32 mouse cellular contexts compared by ENCODE assay signal in genomic region chr17:59805870-59806269, GRCm38 (mm10).
"Had no signal": no experiment of that assay in that cellular context is flagged by ENCODE, and none has a peak within 500 bp of the region (broad histone marks: within the 10 kb centered on the region; RNA-seq: fewer than 3 reads in every experiment).

No protein-coding gene starts in this region.

- H3K4me1 ChIP-seq: limb, embryonic 10.5 days; limb, embryonic 12.5 days; limb, embryonic 13.5 days; limb, embryonic 15.5 days; liver, embryonic 12.5 days; liver, embryonic 13.5 days; liver, embryonic 15.5 days; lung, embryonic 15.5 days; megakaryocyte, embryonic 14.5 days; midbrain, embryonic 10.5 days; midbrain, embryonic 12.5 days; midbrain, embryonic 13.5 days; midbrain, embryonic 15.5 days; neural tube, embryonic 12.5 days had no signal

- H3K9me3 ChIP-seq: limb, embryonic 10.5 days; limb, embryonic 12.5 days; limb, embryonic 13.5 days; limb, embryonic 15.5 days; liver, embryonic 12.5 days; liver, embryonic 13.5 days; liver, embryonic 15.5 days; lung, embryonic 15.5 days; megakaryocyte, embryonic 14.5 days; midbrain, embryonic 10.5 days; midbrain, embryonic 12.5 days; midbrain, embryonic 13.5 days; midbrain, embryonic 15.5 days; neural tube, embryonic 12.5 days had no signal

- DNase-seq: left cerebral cortex, postnatal 4 days; liver; liver, embryonic 13.5 days; liver, postnatal 0 days; lung, adult 18-20 months; lung, adult 2 months; lung, embryonic 14.5 days; lung, postnatal 10 days; lung, postnatal 14 days; lung, postnatal 36 days; lung, postnatal 4 days; midbrain, embryonic 14.5 days had no signal

- H3K4me2 ChIP-seq: limb, embryonic 12.5 days; limb, embryonic 13.5 days; limb, embryonic 15.5 days; liver, embryonic 11.5 days; liver, embryonic 12.5 days; liver, embryonic 13.5 days; liver, embryonic 15.5 days; lung, embryonic 14.5 days; lung, embryonic 15.5 days; midbrain, embryonic 11.5 days; midbrain, embryonic 12.5 days; midbrain, embryonic 13.5 days; midbrain, embryonic 15.5 days; neural tube, embryonic 12.5 days had no signal

- H3K9ac ChIP-seq: limb, embryonic 12.5 days; limb, embryonic 13.5 days; limb, embryonic 15.5 days; liver, embryonic 12.5 days; liver, embryonic 13.5 days; liver, embryonic 14.5 days; liver, embryonic 15.5 days; liver, postnatal 0 days; lung, embryonic 14.5 days; lung, embryonic 15.5 days; midbrain, embryonic 12.5 days; midbrain, embryonic 13.5 days; midbrain, embryonic 15.5 days; neural tube, embryonic 12.5 days had no signal

- H3K27ac ChIP-seq: limb, embryonic 10.5 days; limb, embryonic 12.5 days; limb, embryonic 13.5 days; limb, embryonic 15.5 days; liver, embryonic 12.5 days; liver, embryonic 13.5 days; liver, embryonic 14.5 days; liver, embryonic 15.5 days; lung, embryonic 15.5 days; macrophage; midbrain, embryonic 10.5 days; midbrain, embryonic 12.5 days; midbrain, embryonic 13.5 days; midbrain, embryonic 15.5 days; neural tube, embryonic 12.5 days had no signal

- H3K36me3 ChIP-seq: limb, embryonic 10.5 days; limb, embryonic 12.5 days; limb, embryonic 13.5 days; limb, embryonic 15.5 days; liver, embryonic 12.5 days; liver, embryonic 13.5 days; liver, embryonic 15.5 days; lung, embryonic 15.5 days; midbrain, embryonic 10.5 days; midbrain, embryonic 12.5 days; midbrain, embryonic 13.5 days; midbrain, embryonic 15.5 days; neural tube, embryonic 12.5 days had no signal

- ATAC-seq: liver, embryonic 12.5 days; liver, postnatal 0 days; lung, postnatal 0 days; midbrain, embryonic 13.5 days; midbrain, embryonic 15.5 days; midbrain, embryonic 16.5 days had no signal

- H3K27me3 ChIP-seq: limb, embryonic 12.5 days; limb, embryonic 13.5 days; limb, embryonic 15.5 days; liver, embryonic 12.5 days; liver, embryonic 13.5 days; liver, embryonic 15.5 days; lung, embryonic 15.5 days; megakaryocyte, embryonic 14.5 days; midbrain, embryonic 12.5 days; midbrain, embryonic 13.5 days; midbrain, embryonic 15.5 days; neural tube, embryonic 12.5 days had no signal

- H3K4me3 ChIP-seq: limb, embryonic 10.5 days; limb, embryonic 12.5 days; limb, embryonic 13.5 days; limb, embryonic 15.5 days; liver, embryonic 12.5 days; liver, embryonic 13.5 days; liver, embryonic 15.5 days; lung, embryonic 15.5 days; megakaryocyte, embryonic 14.5 days; midbrain, embryonic 10.5 days; midbrain, embryonic 12.5 days; midbrain, embryonic 13.5 days; midbrain, embryonic 15.5 days; myocyte; neural tube, embryonic 12.5 days had no signal
